1 mouse cellular context compared by ENCODE assay signal in the genomic region with DNA sequence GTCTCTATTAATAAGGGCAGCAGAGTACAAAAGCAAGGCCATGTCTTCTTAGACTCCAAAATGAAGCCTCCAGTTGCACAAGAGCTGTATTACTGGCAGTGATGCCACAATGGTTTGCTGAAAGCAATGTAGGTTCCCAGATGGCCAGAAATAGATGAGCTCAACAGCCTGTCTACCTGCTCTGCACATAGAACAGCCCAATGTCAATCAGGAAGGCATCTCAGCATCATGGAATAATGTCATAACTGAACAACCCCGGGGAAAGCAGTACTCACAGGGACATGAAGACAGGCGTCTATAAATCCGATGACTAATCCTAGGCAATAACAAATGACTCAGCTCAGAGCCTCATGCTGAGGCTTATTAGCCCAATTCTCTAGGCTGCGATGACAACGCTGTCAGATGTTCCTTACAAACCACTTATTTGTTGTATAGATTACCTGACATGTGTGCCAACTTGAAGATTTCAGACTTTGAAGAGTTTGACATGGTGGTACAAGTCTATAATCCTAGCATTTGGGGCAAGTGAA.
A peak's percentile ranks its signal among the peaks of the same experiment; 100 is the strongest.
TF ChIP-seq lines count a peak whose summit lies in the region.

No protein-coding gene starts in this region.

TF ChIP-seq in C2C12, 6 proteins besides CTCF, POLR2A, EP300 and RAD21 (continued from another document):
- TF ChIP-seq USF1 (IDR thresholded peaks at IDR 0.05; ENCODE audit: low read depth) (no peak), FOSL1 (IDR thresholded peaks at IDR 0.05; ENCODE audit: insufficient read depth, low read length, poor library complexity, severe bottlenecking) (peak; percentile 86), CEBPB (IDR thresholded peaks at IDR 0.05; ENCODE audit: low read depth) (no peak), MYOD1 (IDR thresholded peaks at IDR 0.05; ENCODE audit: control insufficient read depth, insufficient read length, low read depth) (no peak), MAX (IDR thresholded peaks at IDR 0.05) (peak; percentile 52)
